Mouse (Mus musculus) kidney, embryonic 15.5 days (tissue): ENCODE measurements at regions not wholly inside any gene's neighbourhood (a gene's known extent, or its start where the extent isn't known, plus 50 kb on each side); places are given as distances from the start of the nearest gene placed in this dataset.

Experiments
- ATAC-seq: fragments of 200-750 bp; cut with Nextera tagmentation; replicated peaks from 2 replicates; pipeline ENCODE4 v1.8.0; 2017; ENCODE audit warnings: moderate TSS enrichment; ENCODE audit not compliant: low FRiP score
- H3K27ac ChIP-seq: fragments of 300-500 bp; sonication (generic); 2 replicates; pipeline ENCODE4 v1.5.1; 2015; ENCODE audit warnings: mild to moderate bottlenecking, inconsistent platforms
- H3K27me3 ChIP-seq: fragments of 300-500 bp; sonication (generic); 2 replicates; pipeline ENCODE4 v1.6.1; 2015; ENCODE audit warnings: inconsistent platforms
- H3K36me3 ChIP-seq: fragments of 300-500 bp; sonication (generic); 2 replicates; pipeline ENCODE4 v1.6.1; 2015; ENCODE audit warnings: inconsistent platforms
- H3K4me1 ChIP-seq: fragments of 300-500 bp; sonication (generic); 2 replicates; pipeline ENCODE4 v1.6.1; 2015; ENCODE audit warnings: inconsistent platforms
- H3K4me2 ChIP-seq: fragments of 300-500 bp; sonication (generic); 2 replicates; pipeline ENCODE4 v1.6.1; 2015; ENCODE audit warnings: moderate library complexity, mild to moderate bottlenecking, inconsistent platforms
- H3K4me3 ChIP-seq: fragments of 300-500 bp; sonication (generic); replicated peaks from 2 replicates; pipeline ENCODE4 v1.5.1; 2015; ENCODE audit warnings: mild to moderate bottlenecking, inconsistent platforms
- H3K9ac ChIP-seq: fragments of 300-500 bp; sonication (generic); 2 replicates; pipeline ENCODE4 v1.6.1; 2015; ENCODE audit warnings: mild to moderate bottlenecking, inconsistent platforms
- H3K9me3 ChIP-seq: fragments of 300-500 bp; sonication (generic); replicated peaks from 2 replicates; pipeline ENCODE4 v1.6.1; 2016; ENCODE audit warnings: inconsistent platforms
- WGBS: fragments of 180-500 bp; shearing (Covaris S2); methylation state at CpG from one replicate; pipeline ENCODE4 v1.1.7; 2015; ENCODE audit warnings: mixed read lengths; 5-methylcytosine and 5-hydroxymethylcytosine counted together

DNA sequence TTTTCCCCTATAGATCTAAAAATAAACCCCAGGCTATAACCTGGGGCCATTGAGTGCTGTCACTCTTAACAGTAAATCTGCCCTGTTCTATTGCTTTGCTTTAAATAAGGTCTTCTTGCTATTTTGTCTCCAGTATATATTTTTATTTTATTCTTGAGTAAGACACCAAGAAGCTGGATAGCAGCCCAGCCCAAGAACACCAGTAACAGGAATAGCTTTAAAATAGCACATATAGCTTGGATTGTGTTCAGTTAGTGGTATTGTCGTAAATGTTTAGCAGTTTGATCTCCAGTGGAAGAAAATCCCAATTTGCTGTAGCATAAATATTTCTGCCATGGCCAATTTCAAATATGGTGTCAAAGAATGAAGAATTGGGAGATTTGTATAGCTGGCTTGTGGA is 49.8 kb upstream of the Tle1 start:
- no peak for ATAC-seq
- no peak overlapping the region for H3K4me2 ChIP-seq
- H3K27ac ChIP-seq, result no peak overlapping the region
- H3K9ac ChIP-seq, result no peak overlapping the region
- no peaks in the 10 kb centered on the region for H3K27me3 ChIP-seq
- no peaks in the 10 kb centered on the region for H3K36me3 ChIP-seq
- no peak overlapping the region for H3K4me3 ChIP-seq
- 79% methylated on average over 1 of the region's 1 CpGs for WGBS
- no peaks in the 10 kb centered on the region for H3K4me1 ChIP-seq
- H3K9me3 ChIP-seq, result no peaks in the 10 kb centered on the region
